Mouse (Mus musculus): ENCODE measurements around the gene Rab20.
A peak's percentile ranks its signal among the peaks of the same experiment; 100 is the strongest.

GRCm38 (mm10) chr8:11497017-11497990, 18.8 kb upstream of the Rab20 start, which contains the start of gene Naxd:
- TF ChIP-seq CTCF (IDR thresholded peaks at IDR 0.05; ENCODE audit: low read depth, low read length) (no peak), EP300 (IDR thresholded peaks at IDR 0.05; ENCODE audit: insufficient read depth, low read depth, low read length) (no peak), POLR2A (IDR thresholded peaks at IDR 0.05; ENCODE audit: insufficient read depth, low read length) (peak; percentile 43)
